Mouse (Mus musculus) embryonic facial prominence, embryonic 15.5 days (tissue): ENCODE data around the gene Naaladl1. TPM values are rescaled to one million over a fixed set of nuclear protein-coding genes. Genes with fewer than 3 reads are reported as not detected.
A peak's percentile ranks its signal among the peaks of the same experiment; 100 is the strongest.

ENCODE experiments used
- ATAC-seq: fragments of 200-750 bp; cut with Nextera tagmentation; 2 replicates; pipeline ENCODE4 v1.8.0; 2017; ENCODE audit warnings: low read depth, moderate TSS enrichment; ENCODE audit not compliant: insufficient number of reproducible peaks, low FRiP score, low TSS enrichment
- H3K27ac ChIP-seq: fragments of 300-500 bp; sonication (generic); replicated peaks from 2 replicates; pipeline ENCODE4 v1.5.1; 2015; ENCODE audit warnings: mild to moderate bottlenecking, inconsistent platforms
- H3K27me3 ChIP-seq: fragments of 300-500 bp; sonication (generic); 2 replicates; pipeline ENCODE4 v1.6.1; 2015; ENCODE audit warnings: inconsistent platforms
- H3K36me3 ChIP-seq: fragments of 300-500 bp; sonication (generic); 2 replicates; pipeline ENCODE4 v1.6.1; 2015; ENCODE audit warnings: mild to moderate bottlenecking, inconsistent platforms
- H3K4me1 ChIP-seq: fragments of 300-500 bp; sonication (generic); 2 replicates; pipeline ENCODE4 v1.6.1; 2015; ENCODE audit warnings: inconsistent platforms
- H3K4me2 ChIP-seq: fragments of 300-500 bp; sonication (generic); replicated peaks from 2 replicates; pipeline ENCODE4 v1.6.1; 2015; ENCODE audit warnings: mild to moderate bottlenecking, inconsistent platforms
- H3K4me3 ChIP-seq: fragments of 300-500 bp; sonication (generic); replicated peaks from 2 replicates; pipeline ENCODE4 v1.5.1; 2015; ENCODE audit warnings: mild to moderate bottlenecking, inconsistent platforms
- H3K9ac ChIP-seq: fragments of 300-500 bp; sonication (generic); 2 replicates; pipeline ENCODE4 v1.6.1; 2015; ENCODE audit warnings: inconsistent platforms
- H3K9me3 ChIP-seq: fragments of 300-500 bp; sonication (generic); replicated peaks from 2 replicates; pipeline ENCODE4 v1.6.1; 2016; ENCODE audit warnings: inconsistent platforms
- WGBS: fragments of 180-500 bp; shearing (Covaris S2); methylation state at CpG from one replicate; pipeline ENCODE4 v1.1.7; 2015; 5-methylcytosine and 5-hydroxymethylcytosine counted together
- polyA plus RNA-seq: library from polyadenylated mRNA; unstranded; fragments of >200 nt; fragmentation: Nextera tagmentation; extraction: Ambion mirVana; gene quantifications from 2 replicates; pipeline ENCODE4 v1.2.1, GENCODE M21; 2015

Naaladl1 gene
- polyA plus RNA-seq, 1 experiment from 2014 or later, result 0.25 TPM

GRCm38 (mm10) chr19:6084478-6085248, 20.9 kb upstream of the Naaladl1 start, which contains the start of the genes Zfpl1 and Cdca5:
Gene Zfpl1 (minus strand): TSS chr19:6084956.
Gene Cdca5 (plus strand): TSS chr19:6084983.
- under 1% methylated on average over 58 of the region's 58 CpGs for WGBS
- peak within 1 kb of the TSS; percentile 60 for H3K4me3 ChIP-seq
- H3K9ac ChIP-seq, result peak within 1 kb of the TSS; percentile 60
- H3K4me2 ChIP-seq, result peak within 1 kb of the TSS; percentile 83
- H3K27me3 ChIP-seq, result no peaks in the 10 kb centered on the region
- peak; percentile 90 for ATAC-seq
- no peaks in the 10 kb centered on the region for H3K9me3 ChIP-seq
- H3K4me1 ChIP-seq, result peaks cover 24% of the 10 kb centered on the region
- peak within 1 kb of the TSS; percentile 80 for H3K27ac ChIP-seq
- H3K36me3 ChIP-seq, result peaks cover 53% of the 10 kb centered on the region

GRCm38 (mm10) chr19:6085417-6085879, 20.1 kb upstream of the Naaladl1 start:
- H3K4me3 ChIP-seq, result peak overlapping the region; percentile 60
- peak overlapping the region; percentile 80 for H3K27ac ChIP-seq
- H3K27me3 ChIP-seq, result no peaks in the 10 kb centered on the region
- peak overlapping the region; percentile 78 for H3K4me2 ChIP-seq
- peak overlapping the region; percentile 60 for H3K9ac ChIP-seq
- peak; percentile 48; the same call in 1 of the 2 replicates for ATAC-seq
- H3K36me3 ChIP-seq, result peaks cover 54% of the 10 kb centered on the region
- no peaks in the 10 kb centered on the region for H3K9me3 ChIP-seq
- 0% methylated on average over 17 of the region's 17 CpGs for WGBS
- H3K4me1 ChIP-seq, result peaks cover 24% of the 10 kb centered on the region

GRCm38 (mm10) chr19:6088841-6089240, 16.7 kb upstream of the Naaladl1 start:
- no peak overlapping the region for H3K9ac ChIP-seq
- H3K4me2 ChIP-seq, result no peak overlapping the region
- H3K27ac ChIP-seq, result no peak overlapping the region
- H3K36me3 ChIP-seq, result peaks cover 50% of the 10 kb centered on the region
- peaks cover 17% of the 10 kb centered on the region for H3K4me1 ChIP-seq
- H3K4me3 ChIP-seq, result no peak overlapping the region
- WGBS, result 94% methylated on average over 13 of the region's 13 CpGs
- no peaks in the 10 kb centered on the region for H3K9me3 ChIP-seq
- no peak for ATAC-seq
- no peaks in the 10 kb centered on the region for H3K27me3 ChIP-seq

GRCm38 (mm10) chr19:6094119-6094518, 11.5 kb upstream of the Naaladl1 start, which contains the start of gene AC131692.1:
Gene AC131692.1 (plus strand): TSS chr19:6094419.
- 92% methylated on average over 7 of the region's 7 CpGs for WGBS

GRCm38 (mm10) chr19:6097847-6098246, 7.7 kb upstream of the Naaladl1 start:
- H3K27me3 ChIP-seq, result no peaks in the 10 kb centered on the region
- ATAC-seq, result no peak
- no peak overlapping the region for H3K4me3 ChIP-seq
- H3K27ac ChIP-seq, result no peak overlapping the region
- no peaks in the 10 kb centered on the region for H3K9me3 ChIP-seq
- 83% methylated on average over 3 of the region's 3 CpGs for WGBS
- H3K4me2 ChIP-seq, result no peak overlapping the region
- H3K36me3 ChIP-seq, result peaks cover 22% of the 10 kb centered on the region; the same call in 1 of the 2 replicates
- no peak overlapping the region for H3K9ac ChIP-seq
- H3K4me1 ChIP-seq, result no peaks in the 10 kb centered on the region

More at GRCm38 (mm10) chr19:6094119-6094518, 11.5 kb upstream of the Naaladl1 start, which contains the start of gene AC131692.1:
- Histone ChIP-seq H3K4me3 (no peak within 1 kb of the TSS), H3K9ac (no peak within 1 kb of the TSS), H3K4me2 (no peak within 1 kb of the TSS), H3K36me3 (peaks cover 56% of the 10 kb centered on the region), H3K9me3 (no peaks in the 10 kb centered on the region), H3K27me3 (no peaks in the 10 kb centered on the region), H3K27ac (no peak within 1 kb of the TSS), H3K4me1 (no peaks in the 10 kb centered on the region)
- ATAC-seq, result no peak

- Histone ChIP-seq H3K4me3 (no peak overlapping the region), H3K9ac (no peak overlapping the region)
Measured at GRCm38 (mm10) chr19:6101186-6101585, 4.4 kb upstream of the Naaladl1 start.

GRCm38 (mm10) chr19:6102169-6102853, 3.3 kb upstream of the Naaladl1 start:
- no peak overlapping the region for H3K4me2 ChIP-seq
- H3K4me3 ChIP-seq, result no peak overlapping the region
- H3K9me3 ChIP-seq, result no peaks in the 10 kb centered on the region
- no peaks in the 10 kb centered on the region for H3K4me1 ChIP-seq
- WGBS, result 71% methylated on average over 6 of the region's 6 CpGs
- H3K27me3 ChIP-seq, result no peaks in the 10 kb centered on the region
- no peak overlapping the region for H3K9ac ChIP-seq
- H3K27ac ChIP-seq, result no peak overlapping the region
- 0 out of 2 replicates have a peak, but pooled peaks cover 5% of the 10 kb centered on the region for H3K36me3 ChIP-seq
- ATAC-seq, result no peak

More at GRCm38 (mm10) chr19:6101186-6101585, 4.4 kb upstream of the Naaladl1 start:
- 30% methylated on average over 6 of the region's 6 CpGs for WGBS
- no peaks in the 10 kb centered on the region for H3K4me1 ChIP-seq
- no peak for ATAC-seq
- H3K9me3 ChIP-seq, result no peaks in the 10 kb centered on the region
- H3K4me2 ChIP-seq, result no peak overlapping the region
- H3K27me3 ChIP-seq, result no peaks in the 10 kb centered on the region
- no peak overlapping the region for H3K27ac ChIP-seq
- 0 out of 2 replicates have a peak, but pooled peaks cover 5% of the 10 kb centered on the region for H3K36me3 ChIP-seq

- no peak overlapping the region for H3K4me3 ChIP-seq
- no peaks in the 10 kb centered on the region for H3K4me1 ChIP-seq
- no peak overlapping the region for H3K27ac ChIP-seq
- H3K36me3 ChIP-seq, result no peaks in the 10 kb centered on the region
- no peak overlapping the region for H3K9ac ChIP-seq
- 74% methylated on average over 4 of the region's 4 CpGs for WGBS
- no peaks in the 10 kb centered on the region for H3K9me3 ChIP-seq
- H3K4me2 ChIP-seq, result no peak overlapping the region
- no peak for ATAC-seq
- H3K27me3 ChIP-seq, result no peaks in the 10 kb centered on the region
Measured at GRCm38 (mm10) chr19:6104476-6104875, 1.1 kb upstream of the Naaladl1 start.

GRCm38 (mm10) chr19:6113116-6113515, 7.5 kb downstream of the Naaladl1 start:
- H3K9ac ChIP-seq, result no peak overlapping the region
- no peak for ATAC-seq
- 74% methylated on average over 6 of the region's 6 CpGs for WGBS

GRCm38 (mm10) chr19:6116113-6116850, 10.7 kb downstream of the Naaladl1 start:
- H3K4me2 ChIP-seq, result peak overlapping the region; percentile 82; the same call in 1 of the 2 replicates

More at GRCm38 (mm10) chr19:6113116-6113515, 7.5 kb downstream of the Naaladl1 start:
- no peak overlapping the region for H3K4me3 ChIP-seq
- H3K36me3 ChIP-seq, result peaks cover 25% of the 10 kb centered on the region
- no peaks in the 10 kb centered on the region for H3K9me3 ChIP-seq
- H3K4me1 ChIP-seq, result peaks cover 18% of the 10 kb centered on the region
- no peak overlapping the region for H3K4me2 ChIP-seq
- H3K27ac ChIP-seq, result no peak overlapping the region
- no peaks in the 10 kb centered on the region for H3K27me3 ChIP-seq

More at GRCm38 (mm10) chr19:6116113-6116850, 10.7 kb downstream of the Naaladl1 start:
- no peak for ATAC-seq
- H3K9ac ChIP-seq, result no peak overlapping the region
- H3K27me3 ChIP-seq, result no peaks in the 10 kb centered on the region
- H3K4me3 ChIP-seq, result peak overlapping the region; percentile 73; the same call in 1 of the 2 replicates
- 89% methylated on average over 15 of the region's 15 CpGs for WGBS
- H3K9me3 ChIP-seq, result no peaks in the 10 kb centered on the region
- peaks cover 25% of the 10 kb centered on the region for H3K4me1 ChIP-seq
- H3K27ac ChIP-seq, result no peak overlapping the region
- peaks cover 34% of the 10 kb centered on the region for H3K36me3 ChIP-seq
